23 mouse cellular contexts compared by ENCODE assay signal in the genomic region with DNA sequence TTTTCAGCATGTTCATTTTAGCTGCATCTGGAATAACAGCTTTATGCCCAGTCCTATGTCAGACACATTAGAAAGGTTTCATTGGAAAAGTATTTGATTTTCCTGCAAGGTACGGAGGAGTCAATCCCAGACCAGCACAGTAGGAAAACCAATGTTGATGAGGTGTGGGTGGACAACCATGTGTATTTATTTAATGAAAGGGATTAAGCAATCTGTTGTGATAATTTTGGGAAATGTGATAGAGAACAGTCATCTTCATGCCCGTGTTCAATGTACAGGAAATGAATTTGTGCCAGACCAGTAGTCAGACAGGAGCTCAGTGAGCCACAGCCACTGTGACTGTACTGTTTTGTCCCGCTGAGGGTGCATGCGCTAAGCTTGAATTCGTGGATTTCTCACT.
DNase-seq lines count a peak whose midpoint lies in the region; ATAC-seq and TF ChIP-seq lines count a peak whose summit lies in the region.
"Had no signal": no experiment of that assay in that cellular context is flagged by ENCODE, and none has a peak within 500 bp of the region (broad histone marks: within the 10 kb centered on the region; RNA-seq: fewer than 3 reads in every experiment).

No protein-coding gene starts in this region.

- H3K27me3 ChIP-seq in forebrain, embryonic 14.5 days (replicated peaks; ENCODE audit: control insufficient read depth, insufficient read depth, low read length), result no peaks in the 10 kb centered on the region
- H3K27me3 ChIP-seq: CH12.LX; embryonic facial prominence, embryonic 12.5 days; forebrain, embryonic 13.5 days; Patski had no signal

- H3K4me2 ChIP-seq in forebrain, embryonic 14.5 days (ENCODE audit: low read length), result no peak overlapping the region
- H3K4me2 ChIP-seq: embryonic facial prominence, embryonic 12.5 days; forebrain, embryonic 13.5 days had no signal

- H3K27ac ChIP-seq in layer of hippocampus, adult 2 months, result peak overlapping the region; percentile 54; the same call in 1 of the 2 replicates
- no peak overlapping the region for H3K27ac ChIP-seq in forebrain, embryonic 14.5 days (ENCODE audit: low read depth, low read length)
- H3K27ac ChIP-seq: embryonic facial prominence, embryonic 10.5 days; embryonic facial prominence, embryonic 12.5 days; forebrain, embryonic 13.5 days had no signal

- no peaks in the 10 kb centered on the region for H3K4me1 ChIP-seq in forebrain, embryonic 14.5 days (ENCODE audit: control insufficient read depth, insufficient read depth, low read length)
- H3K4me1 ChIP-seq: embryonic facial prominence, embryonic 10.5 days; embryonic facial prominence, embryonic 12.5 days; forebrain, embryonic 13.5 days had no signal

- 87% methylated on average over 5 of the region's 5 CpGs for WGBS in forebrain, embryonic 14.5 days

- no peaks in the 10 kb centered on the region for H3K9me3 ChIP-seq in forebrain, embryonic 14.5 days (replicated peaks; ENCODE audit: control insufficient read depth, low read length)
- H3K9me3 ChIP-seq: embryonic facial prominence, embryonic 10.5 days; embryonic facial prominence, embryonic 12.5 days; forebrain, embryonic 13.5 days; G1E had no signal

- H3K36me3 ChIP-seq in forebrain, embryonic 14.5 days (ENCODE audit: control insufficient read depth, insufficient read depth, low read length), result no peaks in the 10 kb centered on the region
- H3K36me3 ChIP-seq: embryonic facial prominence, embryonic 10.5 days; embryonic facial prominence, embryonic 12.5 days had no signal

- ATAC-seq in forebrain, embryonic 14.5 days, result no peak
- ATAC-seq: activated CD4-positive, CD25-positive, alpha-beta regulatory T cell, adult 4 months; CD4-positive, CD25-positive, alpha-beta regulatory T cell, adult 4 months; forebrain, embryonic 13.5 days; forebrain, embryonic 16.5 days; Patski had no signal

- DNase-seq in layer of hippocampus, adult 2 months (ENCODE audit: low spot score in 2 of 2), result peak in 1 of 2 experiments; percentile 57
- no peak for DNase-seq in layer of hippocampus, postnatal 25 days (ENCODE audit: extremely low spot score in 1 of 2, low spot score in 1 of 2)
- DNase-seq in layer of hippocampus, adult 9-11 months, result peak; percentile 48
- DNase-seq in layer of hippocampus, postnatal 10 days (ENCODE audit: low spot score in 2 of 2), result no peak
- DNase-seq in forebrain, embryonic 14.5 days (ENCODE audit: low spot score), result no peak
- DNase-seq: adrenal gland, adult 8-10 months; adrenal gland, postnatal 14 days; adrenal gland, postnatal 36 days; B cell, adult 2 months; cerebellum, adult 11-12 months; cerebellum, adult 2 months; cerebellum, adult 9-10 months; cerebellum, postnatal 10 days; cerebellum, postnatal 25 days had no signal

- no peak overlapping the region for H3K4me3 ChIP-seq in layer of hippocampus, adult 2 months
- H3K4me3 ChIP-seq in forebrain, embryonic 14.5 days (ENCODE audit: low read depth, low read length), result no peak overlapping the region
- H3K4me3 ChIP-seq: embryonic facial prominence, embryonic 10.5 days; embryonic facial prominence, embryonic 12.5 days; forebrain, embryonic 13.5 days had no signal

- TF ChIP-seq CTCF in layer of hippocampus, adult 2 months (conservative IDR thresholded peaks at IDR 0.05), result no peak

- no peak overlapping the region for H3K9ac ChIP-seq in forebrain, embryonic 14.5 days (ENCODE audit: low read length)
- H3K9ac ChIP-seq: embryonic facial prominence, embryonic 12.5 days; forebrain, embryonic 13.5 days had no signal
